Mouse (Mus musculus) C2C12 (cell line): ENCODE results near the gene Tmem223. TPM values are rescaled to one million over a fixed set of nuclear protein-coding genes. Genes with fewer than 3 reads are reported as not detected.
A peak's percentile ranks its signal among the peaks of the same experiment; 100 is the strongest.
"Not testable (repeated sequence)": the region's sequence is repeated elsewhere in the genome, so short reads cannot be mapped to it uniquely, and the experiment has no call there.

ENCODE experiments used
- H3K27me3 ChIP-seq: one replicate; pipeline ENCODE4 v1.6.1; 2011; ENCODE audit not compliant: control insufficient read depth, insufficient read depth, insufficient read length
- H3K36me3 ChIP-seq: one replicate; pipeline ENCODE4 v1.6.1; 2011; ENCODE audit not compliant: control insufficient read depth, insufficient read depth
- H3K4me3 ChIP-seq: one replicate; pipeline ENCODE4 v1.5.1; 2011; ENCODE audit warnings: mild to moderate bottlenecking, control low read depth; ENCODE audit not compliant: poor library complexity, insufficient read depth, severe bottlenecking
- H3K79me2 ChIP-seq: one replicate; pipeline ENCODE4 v1.6.1; 2011; ENCODE audit not compliant: control insufficient read depth, insufficient read depth
- H3K79me3 ChIP-seq: one replicate; pipeline ENCODE4 v1.6.1; 2011; ENCODE audit warnings: low read depth, control low read depth
- H3ac ChIP-seq: one replicate; pipeline ENCODE3; 2011; ENCODE audit warnings: low read depth; ENCODE audit not compliant: control insufficient read depth, insufficient read length
- CEBPB ChIP-seq: IDR thresholded peaks from one replicate; pipeline ENCODE4 v1.6.1; 2011; ENCODE audit warnings: low read depth, mild to moderate bottlenecking, control low read depth, moderate library complexity
- CTCF ChIP-seq: IDR thresholded peaks from one replicate; pipeline ENCODE4 v1.5.1; 2011; ENCODE audit not compliant: control insufficient read depth, insufficient read depth, insufficient read length
- FOSL1 ChIP-seq: IDR thresholded peaks from one replicate; pipeline ENCODE4 v1.8.0; 2011; ENCODE audit warnings: mild to moderate bottlenecking, low read length; ENCODE audit not compliant: poor library complexity, insufficient read depth, severe bottlenecking
- MAX ChIP-seq: IDR thresholded peaks from one replicate; pipeline ENCODE4 v1.6.1; 2011; ENCODE audit warnings: mild to moderate bottlenecking, control low read depth
- MYOD1 ChIP-seq: IDR thresholded peaks from one replicate; pipeline ENCODE4 v1.6.1; 2011; ENCODE audit warnings: low read depth; ENCODE audit not compliant: control insufficient read depth, insufficient read length
- MYOG ChIP-seq: IDR thresholded peaks from one replicate; pipeline ENCODE4 v1.6.1; 2011; ENCODE audit not compliant: control insufficient read depth, insufficient read length; ENCODE audit errors: extremely low read depth
- USF1 ChIP-seq: IDR thresholded peaks from one replicate; pipeline ENCODE4 v1.6.1; 2011; ENCODE audit warnings: low read depth, mild to moderate bottlenecking, control low read depth, moderate library complexity
- polyA plus RNA-seq: library from polyadenylated mRNA; unstranded; fragments of >200 nt; fragmentation: generic; extraction: Trizol; gene quantifications from one replicate; pipeline ENCODE4 v1.2.1, GENCODE M21; 2012; ENCODE audit warnings: missing spikeins

Tmem223 gene
- polyA plus RNA-seq, 1 experiment, result 58.2 TPM

- H3ac ChIP-seq, result peak overlapping the region; percentile 94
- no peaks in the 10 kb centered on the region for H3K27me3 ChIP-seq
- peaks cover 38% of the 10 kb centered on the region for H3K36me3 ChIP-seq
- TF ChIP-seq MYOG (no peak), USF1 (no peak), MAX (no peak), CTCF (no peak), FOSL1 (no peak), MYOD1 (no peak), CEBPB (no peak)
- H3K79me2 ChIP-seq, result peaks cover 74% of the 10 kb centered on the region
- H3K79me3 ChIP-seq, result peaks cover 54% of the 10 kb centered on the region
- H3K4me3 ChIP-seq, result peak overlapping the region; percentile 93
Observed at GRCm38 (mm10) chr19:8723574-8724346, 47.0 kb upstream of the Tmem223 start.

GRCm38 (mm10) chr19:8724392-8724791, 46.4 kb upstream of the Tmem223 start:
- peak overlapping the region; percentile 93 for H3K4me3 ChIP-seq
- TF ChIP-seq USF1, result no peak
- H3K79me2 ChIP-seq, result peaks cover 70% of the 10 kb centered on the region
- H3K79me3 ChIP-seq, result peaks cover 53% of the 10 kb centered on the region
- peaks cover 38% of the 10 kb centered on the region for H3K36me3 ChIP-seq
- peak overlapping the region; percentile 94 for H3ac ChIP-seq
- H3K27me3 ChIP-seq, result no peaks in the 10 kb centered on the region

- H3ac ChIP-seq, result peak overlapping the region; percentile 94
- H3K79me2 ChIP-seq, result peaks cover 64% of the 10 kb centered on the region
- H3K4me3 ChIP-seq, result peak overlapping the region; percentile 93
- no peak for TF ChIP-seq MYOD1
- H3K27me3 ChIP-seq, result no peaks in the 10 kb centered on the region
- H3K79me3 ChIP-seq, result peaks cover 51% of the 10 kb centered on the region
- peaks cover 33% of the 10 kb centered on the region for H3K36me3 ChIP-seq
Observed at GRCm38 (mm10) chr19:8725081-8725613, 45.6 kb upstream of the Tmem223 start.

- H3K36me3 ChIP-seq, result peaks cover 32% of the 10 kb centered on the region
- no peak overlapping the region for H3K4me3 ChIP-seq
Observed at GRCm38 (mm10) chr19:8726609-8727390, 44.0 kb upstream of the Tmem223 start.

GRCm38 (mm10) chr19:8727495-8728114, 43.2 kb upstream of the Tmem223 start:
- H3K27me3 ChIP-seq, result no peaks in the 10 kb centered on the region

More at GRCm38 (mm10) chr19:8726609-8727390, 44.0 kb upstream of the Tmem223 start:
- H3K79me3 ChIP-seq, result peaks cover 35% of the 10 kb centered on the region
- H3K27me3 ChIP-seq, result no peaks in the 10 kb centered on the region
- TF ChIP-seq MAX, result peak; percentile 3
- TF ChIP-seq CTCF, result no peak
- no peak for TF ChIP-seq MYOD1
- H3ac ChIP-seq, result no peak overlapping the region
- H3K79me2 ChIP-seq, result peaks cover 48% of the 10 kb centered on the region

GRCm38 (mm10) chr19:8728335-8729099, 42.3 kb upstream of the Tmem223 start:
- not testable (repeated sequence) for H3ac ChIP-seq, H3K4me3 ChIP-seq, H3K27me3 ChIP-seq
- Histone ChIP-seq H3K36me3 (peaks cover 32% of the 10 kb centered on the region), H3K79me3 (peaks cover 24% of the 10 kb centered on the region), H3K79me2 (peaks cover 34% of the 10 kb centered on the region)

More at GRCm38 (mm10) chr19:8727495-8728114, 43.2 kb upstream of the Tmem223 start:
- Histone ChIP-seq H3ac (no peak overlapping the region), H3K36me3 (peaks cover 32% of the 10 kb centered on the region), H3K4me3 (no peak overlapping the region), H3K79me2 (peaks cover 39% of the 10 kb centered on the region), H3K79me3 (peaks cover 27% of the 10 kb centered on the region)
- TF ChIP-seq MYOG (no peak), CEBPB (no peak), FOSL1 (no peak), CTCF (no peak), MYOD1 (no peak), MAX (peak; percentile 6), USF1 (no peak)
